In genomic region chr14:29027276-29027675, GRCm38 (mm10) we compare ENCODE assay signal across 19 mouse cellular contexts. TPM values are rescaled to one million over a fixed set of nuclear protein-coding genes. Genes with fewer than 3 reads are reported as not detected.
DNase-seq lines count a peak whose midpoint lies in the region; ATAC-seq and TF ChIP-seq lines count a peak whose summit lies in the region.
"Had no signal": no experiment of that assay in that cellular context is flagged by ENCODE, and none has a peak within 500 bp of the region (broad histone marks: within the 10 kb centered on the region; RNA-seq: fewer than 3 reads in every experiment).

No protein-coding gene starts in this region.

- 72% methylated on average over 5 of the region's 5 CpGs for WGBS in liver, postnatal 0 days (ENCODE audit: insufficient replicate concordance)
- WGBS in liver, embryonic 12.5 days (ENCODE audit: insufficient replicate concordance) = 62% methylated on average over 5 of the region's 5 CpGs
- WGBS in embryonic facial prominence, embryonic 10.5 days = 89% methylated on average over 5 of the region's 5 CpGs

- no peak overlapping the region for H3K4me2 ChIP-seq in liver, postnatal 0 days (ENCODE audit: low read depth, low read length)
- H3K4me2 ChIP-seq in liver, embryonic 12.5 days = no peak overlapping the region
- H3K4me2 ChIP-seq: heart, embryonic 13.5 days; liver, embryonic 13.5 days had no signal

- DNase-seq in liver, postnatal 0 days = no peak
- peak; percentile 68 for DNase-seq in cerebellum, adult 9-10 months
- DNase-seq in embryonic facial prominence, embryonic 10.5 days (ENCODE audit: low spot score) = no peak
- no peak for DNase-seq in left cerebral cortex, adult 2 months (ENCODE audit: extremely low spot score in 1 of 2, low spot score in 2 of 2)
- DNase-seq in thymus, postnatal 25 days = no peak
- no peak for DNase-seq in adrenal gland, adult 8-10 months
- DNase-seq: heart, postnatal 4 days; kidney, adult 11 months; kidney, postnatal 14 days; liver, embryonic 13.5 days; thymus, adult 2 months had no signal

- no peak for TF ChIP-seq EP300 in liver, postnatal 0 days (IDR thresholded peaks at IDR 0.05; ENCODE audit: low read depth)

- no peaks in the 10 kb centered on the region for H3K4me1 ChIP-seq in liver, postnatal 0 days (ENCODE audit: insufficient read depth)
- no peaks in the 10 kb centered on the region for H3K4me1 ChIP-seq in liver, embryonic 12.5 days
- peaks cover 24% of the 10 kb centered on the region for H3K4me1 ChIP-seq in embryonic facial prominence, embryonic 10.5 days
- H3K4me1 ChIP-seq: liver, embryonic 13.5 days had no signal

- intact Hi-C loops in left cerebral cortex, adult 2 months (cut with DNase I) = no loop called here

- no peaks in the 10 kb centered on the region for H3K9me3 ChIP-seq in liver, postnatal 0 days (ENCODE audit: low read length)
- H3K9me3 ChIP-seq in liver, embryonic 12.5 days (replicated peaks) = no peaks in the 10 kb centered on the region
- no peaks in the 10 kb centered on the region for H3K9me3 ChIP-seq in embryonic facial prominence, embryonic 10.5 days
- H3K9me3 ChIP-seq: heart, embryonic 13.5 days; liver, embryonic 13.5 days had no signal

- H3K27ac ChIP-seq in liver, postnatal 0 days (ENCODE audit: low read depth) = no peak overlapping the region
- H3K27ac ChIP-seq in liver, embryonic 12.5 days = no peak overlapping the region
- H3K27ac ChIP-seq in embryonic facial prominence, embryonic 10.5 days (replicated peaks) = peak overlapping the region; percentile 54
- no peak overlapping the region for H3K27ac ChIP-seq in left cerebral cortex, adult 2 months
- H3K27ac ChIP-seq: heart, embryonic 13.5 days; hindbrain, postnatal 0 days; liver, embryonic 13.5 days had no signal

- H3K36me3 ChIP-seq in liver, postnatal 0 days (replicated peaks; ENCODE audit: insufficient read depth, low read length) = no peaks in the 10 kb centered on the region
- no peaks in the 10 kb centered on the region for H3K36me3 ChIP-seq in liver, embryonic 12.5 days
- no peaks in the 10 kb centered on the region for H3K36me3 ChIP-seq in embryonic facial prominence, embryonic 10.5 days (replicated peaks)
- H3K36me3 ChIP-seq: heart, embryonic 13.5 days; liver, embryonic 13.5 days had no signal

- no peaks in the 10 kb centered on the region for H3K27me3 ChIP-seq in liver, postnatal 0 days (ENCODE audit: insufficient read depth, low read length)
- no peaks in the 10 kb centered on the region for H3K27me3 ChIP-seq in liver, embryonic 12.5 days (replicated peaks)
- no peaks in the 10 kb centered on the region for H3K27me3 ChIP-seq in embryonic facial prominence, embryonic 10.5 days (replicated peaks; ENCODE audit: low read depth, poor library complexity, severe bottlenecking)
- H3K27me3 ChIP-seq: liver, embryonic 13.5 days had no signal

- H3K4me3 ChIP-seq in liver, postnatal 0 days (ENCODE audit: low read depth, low read length) = no peak overlapping the region
- H3K4me3 ChIP-seq in liver, embryonic 12.5 days = no peak overlapping the region
- no peak overlapping the region for H3K4me3 ChIP-seq in embryonic facial prominence, embryonic 10.5 days
- H3K4me3 ChIP-seq in left cerebral cortex, adult 2 months = no peak overlapping the region
- H3K4me3 ChIP-seq: heart, embryonic 13.5 days; liver, embryonic 13.5 days had no signal

- 0 out of 2 replicates have a peak, but pooled peaks have one; percentile 10 for TF ChIP-seq CTCF in liver, postnatal 0 days (IDR thresholded peaks at IDR 0.05; ENCODE audit: low read depth)
- no peak; the same call in none of the 2 replicates for TF ChIP-seq CTCF in left cerebral cortex, adult 2 months (IDR thresholded peaks at IDR 0.05)

- ATAC-seq in liver, postnatal 0 days = no peak
- no peak for ATAC-seq in liver, embryonic 12.5 days
- ATAC-seq: hindbrain, postnatal 0 days; midbrain, embryonic 16.5 days had no signal

- H3K9ac ChIP-seq in liver, postnatal 0 days (replicated peaks) = no peak overlapping the region
- H3K9ac ChIP-seq in liver, embryonic 12.5 days = no peak overlapping the region
- H3K9ac ChIP-seq: heart, embryonic 13.5 days; liver, embryonic 13.5 days had no signal

RNA-seq across cellular contexts. Expression of gene Lrtm1, which starts 9.3 kb away (rescaled TPM):
- polyA plus RNA-seq in liver, postnatal 0 days (2015; fragmentation: Nextera tagmentation; extraction: Ambion mirVana) = 1.6 and 1.7 TPM in 2 replicates
- not detected in 2 replicates for polyA plus RNA-seq in liver, embryonic 12.5 days (2016; fragmentation: Nextera tagmentation; extraction: Ambion mirVana)
- polyA plus RNA-seq in embryonic facial prominence, embryonic 10.5 days (2016; fragmentation: Nextera tagmentation; extraction: Ambion mirVana) = 0.16 and 0.44 TPM in 2 replicates
- not detected for total RNA-seq in left cerebral cortex, adult 2 months (2021)
- under 1 TPM in 3 of 4 experiments, not detected in 1; 0.03 to 0.17 (median 0.06) TPM for total RNA-seq in adrenal gland, adult 8-10 months (2022)
- total RNA-seq: ES-E14; layer of hippocampus, postnatal 10 days; left cerebral cortex, postnatal 36 days; megakaryocyte, adult 5-6 weeks had no signal
